Mouse (Mus musculus): ENCODE measurements around the gene Rpl9-ps1.

Gene Rpl9-ps1

DNA sequence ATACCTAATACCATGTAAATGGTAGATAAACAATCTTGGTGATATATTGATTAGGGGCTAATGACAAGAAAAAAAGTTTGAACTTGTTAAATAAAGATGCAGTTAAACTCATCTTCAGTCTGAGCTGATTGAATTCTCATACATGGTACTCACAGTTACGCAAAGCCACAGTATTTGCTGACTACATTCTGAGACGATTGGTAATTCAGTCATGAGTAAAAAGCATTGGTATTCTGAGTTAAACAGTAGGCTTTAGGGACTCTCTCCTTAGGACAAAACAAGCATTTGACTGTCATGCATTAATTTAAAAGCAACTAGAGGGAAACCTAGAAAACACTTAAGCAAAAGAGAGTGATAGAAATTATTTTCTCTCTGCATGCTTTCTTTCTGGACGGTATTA is 21.8 kb downstream of the Rpl9-ps1 start:
- DNase-seq (ENCODE audit: low read depth), result no peak

DNA sequence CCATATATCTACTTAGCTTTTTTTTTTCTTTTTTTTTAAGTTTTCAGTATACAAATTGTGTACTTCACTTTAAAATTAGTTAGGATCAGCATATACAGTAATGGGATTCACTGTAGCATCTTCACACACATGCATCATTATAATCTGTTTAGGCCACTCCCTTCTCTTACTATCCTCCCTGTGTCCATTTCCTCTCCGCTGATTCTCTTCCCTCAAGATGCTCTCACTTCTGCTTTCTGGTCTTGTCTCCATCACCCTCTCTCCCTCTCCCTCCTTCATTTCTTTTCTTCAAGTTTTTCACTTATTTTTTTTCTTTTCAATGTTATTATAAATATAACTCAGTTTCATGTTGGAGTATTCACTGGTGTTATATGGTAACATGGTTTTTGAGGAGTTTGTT is 26.4 kb downstream of the Rpl9-ps1 start:
- no peak for DNase-seq (ENCODE audit: low read depth)

DNA sequence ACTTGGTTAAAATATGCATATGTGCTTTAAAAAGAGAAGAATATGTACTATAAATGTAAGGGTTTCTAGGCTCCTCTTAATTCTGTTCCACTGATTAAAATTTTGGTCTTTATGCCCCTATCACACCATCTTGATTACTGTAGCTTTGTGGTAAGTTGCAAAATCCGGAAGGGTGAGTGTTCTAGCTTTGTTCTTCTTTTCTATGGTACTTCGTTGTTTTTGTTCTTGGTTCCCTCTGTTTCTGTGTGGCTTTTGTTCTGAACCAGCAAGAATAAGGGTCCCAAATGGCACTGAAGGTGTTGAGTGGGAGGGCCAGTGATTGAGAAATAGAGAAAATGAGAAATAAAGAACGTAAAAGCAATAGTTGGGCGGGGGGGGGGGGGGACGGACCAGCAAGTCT is 27.2 kb downstream of the Rpl9-ps1 start:
- DNase-seq (ENCODE audit: low read depth), result no peak

DNA sequence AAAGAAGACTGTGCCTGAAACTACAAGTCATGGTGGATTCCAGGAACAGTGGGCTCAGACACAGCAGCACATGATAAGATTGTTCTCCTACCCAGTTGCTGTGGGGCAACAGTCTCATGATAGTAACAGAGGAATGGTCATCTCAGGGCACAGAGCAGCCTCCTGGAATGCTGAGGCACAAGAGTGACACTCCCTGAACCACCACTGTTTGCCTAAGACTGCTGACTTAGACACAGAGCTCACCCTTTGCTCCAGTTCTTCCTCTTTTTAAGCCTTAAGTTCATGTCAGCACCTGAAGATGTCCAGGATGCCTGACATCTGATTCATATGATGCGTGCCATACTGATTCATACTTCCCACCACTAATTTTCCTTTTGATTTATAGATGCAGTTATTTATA is 28.8 kb downstream of the Rpl9-ps1 start:
- DNase-seq (ENCODE audit: low read depth), result no peak

DNA sequence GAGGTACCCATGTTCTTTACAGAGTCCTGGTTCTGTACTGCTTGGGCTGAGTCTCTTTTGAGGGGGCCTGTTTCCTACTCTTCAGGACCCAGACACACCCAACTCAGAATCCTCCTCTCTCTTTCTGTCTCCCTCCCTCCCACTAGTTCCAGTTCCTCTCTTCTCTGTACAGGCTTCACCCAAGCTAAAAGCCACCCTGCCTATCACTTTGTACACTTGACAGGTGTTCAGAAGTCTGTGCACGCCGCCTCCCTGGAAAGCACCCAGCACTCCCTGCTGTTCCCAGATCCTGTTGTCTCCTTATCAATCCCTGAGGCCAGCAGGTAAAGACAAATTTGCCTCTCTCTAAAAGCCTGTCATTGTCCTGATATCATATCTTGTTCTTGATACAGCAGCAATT is 34.5 kb downstream of the Rpl9-ps1 start:
- DNase-seq (ENCODE audit: low read depth), result no peak

DNA sequence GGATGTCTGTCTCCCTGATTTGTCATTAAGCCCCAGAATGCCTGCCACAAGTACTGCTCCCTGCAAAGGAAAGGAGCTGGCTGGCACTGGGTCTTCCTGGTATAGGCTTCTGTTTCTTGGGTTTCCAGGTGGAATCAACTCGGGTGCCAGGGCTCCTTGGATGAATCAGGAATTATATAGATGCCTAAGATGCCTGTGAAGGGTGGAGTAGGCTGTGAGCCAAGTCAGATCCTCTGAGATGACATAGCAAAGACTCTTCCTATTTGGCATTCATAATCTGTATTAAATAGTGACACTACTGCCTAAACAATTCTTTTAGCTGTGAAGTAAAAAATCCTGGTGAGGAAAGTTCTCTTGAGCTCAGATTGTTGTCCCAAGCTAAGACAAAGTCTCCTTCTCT is 39.0 kb downstream of the Rpl9-ps1 start:
- no peak for DNase-seq (ENCODE audit: low read depth)

- no peak for DNase-seq (ENCODE audit: low read depth)
Observed at GRCm38 (mm10) chr11:83605535-83605934, 39.9 kb downstream of the Rpl9-ps1 start.

GRCm38 (mm10) chr11:83604698-83605097 is 40.7 kb downstream of the Rpl9-ps1 start:
- no peak for DNase-seq (ENCODE audit: low read depth)

GRCm38 (mm10) chr11:83603399-83603798 is 42.0 kb downstream of the Rpl9-ps1 start:
- DNase-seq (ENCODE audit: low read depth), result no peak

DNA sequence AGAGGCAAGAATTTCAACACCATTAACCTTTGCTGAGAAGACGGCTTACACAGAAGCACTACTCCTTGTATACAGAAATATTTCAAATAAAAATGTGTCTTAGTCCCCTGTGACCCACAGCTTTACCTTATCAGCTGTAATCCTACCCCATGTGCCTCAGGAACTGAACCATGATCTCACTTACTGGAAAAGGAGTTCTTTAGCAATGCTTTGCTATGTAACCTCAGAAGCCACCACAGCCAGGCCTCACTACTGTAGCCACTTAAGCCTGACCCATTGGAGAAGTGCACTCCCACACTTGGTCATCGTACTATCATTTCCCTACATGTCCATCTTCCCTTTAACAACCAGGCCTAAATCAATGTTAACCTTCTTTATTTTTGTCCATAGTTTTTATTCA is 44.8 kb downstream of the Rpl9-ps1 start:
- no peak for DNase-seq (ENCODE audit: low read depth)

GRCm38 (mm10) chr11:83598991-83599390 is 46.4 kb downstream of the Rpl9-ps1 start:
- DNase-seq (ENCODE audit: low read depth), result no peak

DNA sequence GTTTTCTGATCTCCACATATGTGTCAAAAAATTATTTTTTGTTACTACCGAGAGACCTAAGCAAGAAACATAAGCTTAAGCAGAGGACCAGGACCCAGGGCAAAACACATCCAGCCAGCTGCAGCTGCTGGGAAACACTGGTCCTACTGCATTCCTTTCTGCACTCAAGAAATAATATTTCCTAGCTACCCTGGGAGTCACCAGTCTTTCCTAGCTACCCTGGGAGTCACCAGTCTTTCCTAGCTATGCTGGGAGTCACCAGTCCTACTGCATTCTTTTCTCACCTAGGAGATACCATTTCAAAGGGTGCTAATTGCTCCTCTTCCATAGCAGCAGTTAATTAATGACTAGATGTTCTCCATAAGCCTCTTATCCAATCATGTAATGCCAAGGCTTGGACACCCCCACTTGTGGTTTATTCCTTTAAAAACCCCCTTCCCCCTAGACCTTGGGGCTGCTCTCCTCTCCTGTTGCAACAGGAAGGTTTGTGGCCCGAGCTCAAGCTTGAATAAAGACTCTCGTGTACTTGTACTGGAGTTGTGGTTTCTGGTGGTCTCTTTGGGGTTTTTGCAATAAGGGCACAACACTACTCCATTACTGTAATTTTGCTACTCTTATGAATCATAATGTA is 47.1 kb downstream of the Rpl9-ps1 start:
- no peak for DNase-seq (ENCODE audit: low read depth)

DNA sequence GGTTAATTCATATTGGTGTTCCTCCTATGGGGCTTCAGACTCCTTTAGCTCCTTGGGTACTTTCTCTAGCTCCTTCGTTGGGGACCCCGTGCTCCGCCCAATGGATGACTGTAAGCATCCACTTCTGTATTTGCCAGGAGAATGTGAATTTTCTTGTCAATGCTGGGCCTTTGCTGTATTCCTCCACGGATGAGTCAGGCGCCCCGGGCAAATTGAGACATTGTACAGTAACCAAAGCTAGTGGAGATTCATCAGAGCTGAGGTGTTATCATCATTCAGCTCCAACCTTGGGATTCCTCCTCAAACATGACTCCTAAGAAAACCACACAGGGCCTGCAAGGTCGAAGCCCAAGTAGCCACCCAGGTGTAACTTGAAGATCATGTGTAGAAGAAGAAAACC is 47.6 kb downstream of the Rpl9-ps1 start:
- no peak for DNase-seq (ENCODE audit: low read depth)

DNA sequence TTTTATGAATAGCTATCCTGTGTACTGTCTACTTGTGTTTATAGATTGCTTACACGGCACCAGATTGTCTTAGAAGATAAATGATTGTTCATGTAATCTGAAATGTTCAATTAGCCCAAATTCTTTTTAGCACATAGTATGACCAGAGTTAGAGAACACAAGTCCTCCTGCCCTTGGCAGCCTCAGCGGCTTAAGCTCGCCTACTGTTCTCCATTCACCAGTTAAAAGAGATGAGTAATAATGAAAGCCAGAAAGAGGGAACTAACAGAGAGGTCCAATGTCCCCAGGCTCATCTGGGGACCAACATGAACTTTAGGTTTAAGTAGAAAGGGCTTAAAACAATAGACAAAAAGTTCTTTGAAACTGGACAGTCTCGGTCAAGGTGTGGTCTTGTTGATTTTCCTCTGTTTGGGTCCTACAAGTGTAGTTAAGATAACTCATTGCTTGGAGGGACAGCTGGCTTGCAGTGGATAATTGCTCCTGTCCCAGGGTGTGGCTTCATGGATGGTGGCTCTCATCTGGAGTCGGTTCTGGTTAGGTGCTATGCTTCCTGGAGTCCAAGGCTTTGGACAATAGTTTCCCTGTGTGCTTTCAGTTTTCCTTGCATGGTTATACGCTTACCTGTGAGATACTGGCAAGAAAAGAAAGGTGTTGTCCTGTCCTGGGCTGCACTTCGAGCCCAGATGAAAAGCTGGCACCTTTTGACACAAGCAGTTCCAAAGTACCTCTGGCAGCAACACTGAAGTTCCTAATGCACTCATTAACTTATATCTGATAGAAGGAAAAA is 49.6 kb downstream of the Rpl9-ps1 start:
- DNase-seq (ENCODE audit: low read depth), result no peak

Measured in c-Kit-positive CD71-negative TER-119-negative erythroid progenitor cells, embryonic 14.5 days (primary cell).